Mouse (Mus musculus) intestine, embryonic 14.5 days (tissue): ENCODE measurements at regions not wholly inside any gene's neighbourhood (a gene's known extent, or its start where the extent isn't known, plus 50 kb on each side); places are given as distances from the start of the nearest gene placed in this dataset.

Source experiments
- ATAC-seq: fragments of 200-750 bp; cut with Nextera tagmentation; replicated peaks from 2 replicates; pipeline ENCODE4 v1.8.0; 2017; ENCODE audit warnings: low read depth, moderate number of reproducible peaks, moderate TSS enrichment, moderate library complexity; ENCODE audit not compliant: low FRiP score, low TSS enrichment
- DNase-seq: peaks from one replicate; pipeline ENCODE4 v3.0.0-alpha.2; 2018; ENCODE audit warnings: low spot score
- H3K27ac ChIP-seq: fragments of 300-500 bp; sonication (generic); 2 replicates; pipeline ENCODE4 v1.5.1; 2014; ENCODE audit warnings: low read depth, mild to moderate bottlenecking, control low read depth
- H3K27me3 ChIP-seq: fragments of 300-500 bp; sonication (generic); replicated peaks from 2 replicates; pipeline ENCODE4 v1.6.1; 2014; ENCODE audit warnings: low read length, control low read depth; ENCODE audit not compliant: control insufficient read depth, insufficient read depth
- H3K36me3 ChIP-seq: fragments of 300-500 bp; sonication (generic); 2 replicates; pipeline ENCODE4 v1.6.1; 2014; ENCODE audit warnings: low read length, control low read depth; ENCODE audit not compliant: control insufficient read depth, insufficient read depth
- H3K4me1 ChIP-seq: fragments of 300-500 bp; sonication (generic); replicated peaks from 2 replicates; pipeline ENCODE4 v1.6.1; 2014; ENCODE audit warnings: low read length, control low read depth, mixed read lengths; ENCODE audit not compliant: control insufficient read depth, insufficient read depth
- H3K4me2 ChIP-seq: fragments of 300-500 bp; sonication (generic); 2 replicates; pipeline ENCODE4 v1.6.1; 2014; ENCODE audit warnings: low read length
- H3K4me3 ChIP-seq: fragments of 300-500 bp; sonication (generic); 2 replicates; pipeline ENCODE4 v1.5.1; 2014; ENCODE audit warnings: low read depth, low read length, control low read depth, mixed read lengths
- H3K9ac ChIP-seq: fragments of 300-500 bp; sonication (generic); 2 replicates; pipeline ENCODE4 v1.6.1; 2014; ENCODE audit warnings: mild to moderate bottlenecking, low read length
- H3K9me3 ChIP-seq: fragments of 300-500 bp; sonication (generic); 2 replicates; pipeline ENCODE4 v1.6.1; 2016; ENCODE audit warnings: low read length, control low read depth; ENCODE audit not compliant: control insufficient read depth
- WGBS: fragments of 180-500 bp; shearing (Covaris S2); extraction: QIAGEN DNeasy Blood & Tissue Kit; methylation state at CpG from one replicate; pipeline ENCODE4 v1.1.7; 2014; 5-methylcytosine and 5-hydroxymethylcytosine counted together

- Histone ChIP-seq H3K4me2 (no peak overlapping the region), H3K4me3 (no peak overlapping the region), H3K27me3 (no peaks in the 10 kb centered on the region), H3K36me3 (no peaks in the 10 kb centered on the region), H3K4me1 (no peaks in the 10 kb centered on the region), H3K9me3 (no peaks in the 10 kb centered on the region), H3K27ac (no peak overlapping the region), H3K9ac (no peak overlapping the region)
- whole genome bisulfite sequencing: 46% methylated on average over 13 of the region's 13 CpGs
- DNase-seq (no peak), ATAC-seq (no peak)
Measured at GRCm38 (mm10) chr13:47368041-47368823, 245.8 kb downstream of the Rnf144b start.

DNA sequence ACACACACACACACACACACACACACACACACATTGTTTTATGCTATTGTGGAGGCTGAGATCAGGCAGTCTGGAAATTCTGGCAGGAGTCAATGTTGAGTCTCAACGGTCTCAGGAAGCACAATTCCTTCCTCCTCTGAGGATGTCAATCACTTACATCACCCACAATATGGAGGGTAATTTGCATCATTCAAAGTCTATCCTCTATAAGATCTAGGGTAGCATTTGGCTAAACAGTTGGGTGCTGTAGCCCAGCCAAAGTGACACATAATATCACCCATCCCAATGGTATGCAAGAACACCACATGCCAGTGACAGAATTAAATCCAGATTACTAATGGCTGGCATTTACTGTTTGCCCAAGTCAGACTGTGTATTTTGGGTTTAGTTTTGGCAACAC is 252.1 kb downstream of the Rnf144b start:
- H3K36me3 ChIP-seq: no peaks in the 10 kb centered on the region
- no peak overlapping the region for H3K27ac ChIP-seq
- H3K9ac ChIP-seq: no peak overlapping the region
- H3K27me3 ChIP-seq: no peaks in the 10 kb centered on the region
- no peak for ATAC-seq
- WGBS: 88% methylated on average over 1 of the region's 1 CpGs
- no peak overlapping the region for H3K4me2 ChIP-seq
- DNase-seq: no peak
- no peaks in the 10 kb centered on the region for H3K4me1 ChIP-seq
- no peak overlapping the region for H3K4me3 ChIP-seq
- no peaks in the 10 kb centered on the region for H3K9me3 ChIP-seq

DNA sequence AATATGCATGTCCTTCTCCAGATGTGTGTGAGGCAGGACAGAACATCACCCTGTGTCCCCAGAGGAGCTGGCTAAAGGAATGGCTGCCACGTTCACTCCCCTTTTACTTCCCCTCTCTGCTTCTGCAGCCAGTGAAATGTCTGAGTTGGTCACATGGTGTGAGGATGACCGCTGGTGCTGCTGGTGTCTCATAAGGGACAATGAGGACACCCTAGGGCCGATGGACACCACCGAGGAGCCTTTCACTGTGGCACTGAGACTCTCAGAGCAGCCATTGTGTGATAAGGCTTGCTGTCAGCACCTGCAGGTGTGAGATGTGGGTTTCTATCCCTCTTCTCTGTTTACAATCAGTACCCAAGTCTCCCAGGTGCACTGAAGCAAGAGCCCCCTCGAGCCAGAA is 268.6 kb downstream of the Rnf144b start:
- Histone ChIP-seq H3K4me3 (no peak overlapping the region), H3K4me2 (no peak overlapping the region), H3K27me3 (no peaks in the 10 kb centered on the region), H3K36me3 (no peaks in the 10 kb centered on the region), H3K27ac (no peak overlapping the region), H3K4me1 (no peaks in the 10 kb centered on the region), H3K9me3 (no peaks in the 10 kb centered on the region), H3K9ac (no peak overlapping the region)
- DNase-seq: no peak
- no peak for ATAC-seq
- 60% methylated on average over 5 of the region's 5 CpGs for whole genome bisulfite sequencing

- ATAC-seq (no peak), DNase-seq (no peak)
- 86% methylated on average over 8 of the region's 8 CpGs for WGBS
Measured at GRCm38 (mm10) chr13:47397726-47398350, 275.4 kb downstream of the Rnf144b start.

DNA sequence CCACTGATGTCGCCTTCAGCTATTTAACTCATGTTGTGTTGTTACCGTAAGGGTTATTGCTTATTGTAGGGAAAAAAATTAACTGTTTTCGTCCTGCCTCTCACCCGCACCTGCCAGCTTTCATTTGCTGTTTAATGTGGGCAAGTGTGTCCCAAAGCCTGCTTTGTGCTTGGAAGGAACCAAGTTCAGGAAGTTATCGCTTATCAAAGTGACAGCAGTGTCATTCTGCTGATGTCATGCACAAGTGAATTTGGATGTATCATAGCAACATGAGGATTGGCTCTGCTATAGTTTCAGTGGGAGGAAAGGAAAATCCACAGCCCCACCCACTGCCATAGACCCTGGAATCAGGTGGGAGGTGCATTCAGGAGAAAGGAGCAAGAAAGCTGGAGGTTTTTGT is 276.5 kb downstream of the Rnf144b start:
- Histone ChIP-seq H3K4me2 (no peak overlapping the region), H3K4me1 (no peaks in the 10 kb centered on the region), H3K4me3 (no peak overlapping the region), H3K27ac (no peak overlapping the region), H3K9me3 (no peaks in the 10 kb centered on the region), H3K9ac (no peak overlapping the region), H3K27me3 (no peaks in the 10 kb centered on the region), H3K36me3 (no peaks in the 10 kb centered on the region)
- ATAC-seq (no peak), DNase-seq (no peak)
- 86% methylated on average over 5 of the region's 5 CpGs for WGBS

More at GRCm38 (mm10) chr13:47397726-47398350, 275.4 kb downstream of the Rnf144b start:
- H3K4me1 ChIP-seq: no peaks in the 10 kb centered on the region
- no peaks in the 10 kb centered on the region for H3K9me3 ChIP-seq
- H3K4me3 ChIP-seq: no peak overlapping the region
- no peaks in the 10 kb centered on the region for H3K27me3 ChIP-seq
- H3K9ac ChIP-seq: no peak overlapping the region
- no peak overlapping the region for H3K27ac ChIP-seq
- no peaks in the 10 kb centered on the region for H3K36me3 ChIP-seq
- H3K4me2 ChIP-seq: no peak overlapping the region

DNA sequence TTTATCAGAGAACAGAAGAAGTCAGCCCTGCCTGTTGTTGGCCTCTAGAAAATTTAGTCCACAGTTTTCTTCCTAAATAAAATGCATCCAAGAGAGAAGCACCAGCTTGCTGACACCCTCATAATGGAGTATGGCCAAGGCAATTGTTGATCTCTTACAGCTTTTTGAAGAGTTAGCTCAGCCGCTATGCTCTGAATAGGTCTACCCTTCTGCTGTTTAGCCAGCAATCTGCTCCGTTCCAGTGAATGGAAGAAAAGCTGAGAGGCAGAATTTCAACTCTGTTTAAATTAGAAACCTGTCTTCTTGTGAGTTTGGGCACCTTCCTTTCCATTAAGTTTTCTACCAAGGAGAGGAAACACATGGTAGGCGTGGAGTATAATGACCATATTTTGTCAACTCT is 290.8 kb downstream of the Rnf144b start:
- no peak overlapping the region for H3K4me2 ChIP-seq
- no peak for DNase-seq
- no peaks in the 10 kb centered on the region for H3K27me3 ChIP-seq
- no peaks in the 10 kb centered on the region for H3K4me1 ChIP-seq
- no peak overlapping the region for H3K27ac ChIP-seq
- WGBS: 86% methylated on average over 3 of the region's 3 CpGs
- H3K9ac ChIP-seq: no peak overlapping the region
- no peaks in the 10 kb centered on the region for H3K9me3 ChIP-seq
- ATAC-seq: no peak
- H3K4me3 ChIP-seq: no peak overlapping the region
- no peaks in the 10 kb centered on the region for H3K36me3 ChIP-seq

DNA sequence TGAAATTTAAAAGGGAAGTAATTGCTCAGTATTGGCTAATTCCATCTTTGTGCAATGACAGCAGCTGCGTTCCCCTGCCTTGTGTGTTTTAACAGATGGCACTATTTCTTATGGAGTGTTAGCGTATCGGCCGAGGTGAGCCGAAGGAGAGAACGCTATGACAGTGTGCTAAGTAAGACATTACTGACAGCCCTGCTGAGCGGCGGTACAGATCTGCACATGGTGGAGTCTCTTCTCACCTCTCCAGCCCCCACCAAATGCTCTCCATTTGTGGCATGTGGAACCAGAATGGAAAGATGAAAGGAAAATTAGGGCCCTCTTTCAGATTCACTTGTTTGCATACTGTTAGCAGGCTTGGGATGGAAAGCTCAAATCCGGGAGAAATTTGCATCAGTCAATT is 291.5 kb downstream of the Rnf144b start:
- no peak overlapping the region for H3K4me3 ChIP-seq
- no peak for DNase-seq
- H3K27ac ChIP-seq: no peak overlapping the region
- 86% methylated on average over 9 of the region's 9 CpGs for WGBS
- H3K9ac ChIP-seq: no peak overlapping the region
- H3K27me3 ChIP-seq: no peaks in the 10 kb centered on the region
- H3K9me3 ChIP-seq: no peaks in the 10 kb centered on the region
- no peak for ATAC-seq
- H3K4me2 ChIP-seq: no peak overlapping the region
- no peaks in the 10 kb centered on the region for H3K4me1 ChIP-seq
- no peaks in the 10 kb centered on the region for H3K36me3 ChIP-seq

DNA sequence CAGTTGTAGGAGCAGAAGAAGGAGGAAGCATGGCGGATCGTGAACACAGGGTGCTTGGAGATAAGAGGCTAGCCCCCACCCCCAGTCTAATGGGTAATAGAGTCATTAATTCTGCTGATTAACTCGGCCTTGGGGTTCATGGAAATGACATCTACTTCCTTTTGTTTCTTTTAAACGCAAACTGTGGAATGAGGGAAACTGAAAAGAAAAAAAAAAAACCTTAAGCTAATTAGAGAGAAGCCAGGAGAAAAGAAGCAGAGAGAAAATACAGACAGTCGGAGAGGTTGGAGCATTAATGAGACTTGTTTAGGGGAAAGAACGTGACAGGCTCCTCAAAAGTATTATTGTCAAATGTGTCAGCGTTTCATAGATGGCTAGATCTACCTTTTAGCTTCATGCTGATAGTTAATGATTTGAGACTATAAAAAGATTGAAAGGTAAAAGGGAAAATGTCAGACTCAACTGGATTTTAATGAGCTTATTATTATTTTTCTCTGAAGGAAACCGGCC is 307.5 kb downstream of the Rnf144b start:
- Histone ChIP-seq H3K9ac (no peak overlapping the region), H3K4me2 (no peak overlapping the region), H3K27me3 (no peaks in the 10 kb centered on the region), H3K36me3 (no peaks in the 10 kb centered on the region), H3K4me3 (no peak overlapping the region), H3K9me3 (no peaks in the 10 kb centered on the region), H3K4me1 (no peaks in the 10 kb centered on the region), H3K27ac (no peak overlapping the region)
- ATAC-seq: no peak
- WGBS: 59% methylated on average over 8 of the region's 8 CpGs
- no peak for DNase-seq

DNA sequence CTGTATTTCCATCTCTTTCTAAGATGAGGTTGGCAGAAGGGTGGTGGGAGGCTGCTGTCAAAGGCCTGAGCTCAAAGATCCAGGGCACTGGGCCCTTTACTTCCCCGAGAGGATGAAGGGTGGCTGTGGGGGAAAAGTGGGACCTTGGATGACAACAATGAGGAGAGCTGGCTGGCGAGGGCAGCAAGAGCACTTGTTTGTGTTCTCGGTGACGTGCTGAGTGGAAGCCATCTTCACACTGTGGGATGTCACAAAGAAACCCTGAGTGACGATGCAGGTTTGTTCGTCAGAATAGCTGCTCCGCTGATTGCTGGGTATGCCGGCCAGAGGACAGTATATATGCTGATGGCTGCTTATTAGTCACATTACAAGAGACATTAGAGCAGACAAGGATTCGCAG is 308.0 kb downstream of the Rnf144b start:
- Histone ChIP-seq H3K9ac (no peak overlapping the region), H3K36me3 (no peaks in the 10 kb centered on the region), H3K27ac (no peak overlapping the region), H3K4me1 (no peaks in the 10 kb centered on the region), H3K27me3 (no peaks in the 10 kb centered on the region), H3K9me3 (no peaks in the 10 kb centered on the region), H3K4me3 (no peak overlapping the region), H3K4me2 (no peak overlapping the region)
- DNase-seq (no peak), ATAC-seq (no peak)
- WGBS: 73% methylated on average over 9 of the region's 9 CpGs
